Mouse (Mus musculus): ENCODE results near the gene Uhmk1.
A peak's percentile ranks its signal among the peaks of the same experiment; 100 is the strongest.

DNA sequence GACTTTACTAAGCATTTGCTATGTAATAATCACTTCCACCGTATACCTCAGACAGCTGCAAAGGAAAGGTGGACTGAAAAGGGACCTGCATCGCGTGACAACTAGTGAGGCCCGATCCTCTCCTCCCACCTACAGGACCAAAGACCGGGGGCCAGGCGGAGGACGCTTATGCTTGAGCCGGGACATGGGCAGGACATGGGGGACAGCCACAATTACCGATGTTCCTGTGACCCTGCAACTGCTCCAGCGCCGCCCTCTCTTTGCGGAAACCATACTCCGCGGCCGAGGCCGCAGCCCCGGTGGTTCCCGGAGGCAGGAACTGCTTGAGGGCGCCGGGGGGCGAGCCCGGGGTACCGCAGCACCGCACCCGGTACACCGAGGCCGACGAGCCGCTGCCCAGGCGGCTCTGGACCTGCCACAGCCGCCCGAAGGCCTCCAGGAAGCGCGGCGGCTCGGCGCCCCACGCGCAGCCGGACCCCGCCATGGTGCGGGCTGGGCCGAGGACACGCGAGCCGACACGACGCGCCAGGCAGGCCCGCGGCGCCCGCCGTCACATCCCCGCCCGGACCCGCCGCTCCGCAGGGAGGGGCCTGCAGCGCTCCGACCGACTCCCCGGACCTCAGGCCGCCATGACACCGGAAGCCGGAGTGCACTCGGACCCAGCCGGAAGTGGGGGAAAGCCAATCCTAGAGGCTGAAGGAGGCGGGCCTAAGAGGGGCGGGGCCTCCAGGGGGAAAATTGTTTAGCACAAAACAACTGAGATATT is at the start of gene Uhmk1:
- TF ChIP-seq CTCF (IDR thresholded peaks at IDR 0.05; ENCODE audit: control insufficient read depth, insufficient read depth, low read length) (no peak), POLR2A (IDR thresholded peaks at IDR 0.05; ENCODE audit: borderline replicate concordance, control insufficient read depth, low read depth, low read length) (peak; percentile 51; the same call in 1 of the 2 replicates)

Measured in bone marrow, adult 2 months (tissue).